Mouse (Mus musculus) MEL (cell line): ENCODE results near the gene Bex6. TPM values are rescaled to one million over a fixed set of nuclear protein-coding genes. Genes with fewer than 3 reads are reported as not detected.
A peak's percentile ranks its signal among the peaks of the same experiment; 100 is the strongest.

Experiments used
- DNase-seq: peaks from one replicate; pipeline ENCODE4 v3.0.0; 2011; ENCODE audit warnings: low read depth, low spot score
- H3K27ac ChIP-seq: 2 replicates; pipeline ENCODE4 v1.5.1; 2012; ENCODE audit warnings: low read depth, mild to moderate bottlenecking, control low read depth, low read length, moderate library complexity; ENCODE audit not compliant: control insufficient read depth
- H3K27me3 ChIP-seq, 2 experiments: fragments of 150-350 bp in 1 of 2; sonication (generic) in 1 of 2; 2 replicates each; pipeline ENCODE4 v1.6.1; 2012; ENCODE audit warnings: low read length in 2 of 2, mild to moderate bottlenecking in 2 of 2, improper control_type of control experiment in 1 of 2, moderate library complexity in 1 of 2; ENCODE audit not compliant: insufficient read depth in 2 of 2, control insufficient read depth in 1 of 2
- H3K36me3 ChIP-seq, 2 experiments: 2 replicates each; pipeline ENCODE4 v1.6.1; 2012 to 2014; ENCODE audit warnings: low read length in 2 of 2, improper control_type of control experiment in 1 of 2, inconsistent platforms in 1 of 2, mild to moderate bottlenecking in 1 of 2; ENCODE audit not compliant: insufficient read depth in 2 of 2, control insufficient read depth in 1 of 2
- H3K4me1 ChIP-seq, 2 experiments: fragments of 150-350 bp in 1 of 2; sonication (generic) in 1 of 2; 2 replicates each; pipeline ENCODE4 v1.6.1; 2012; ENCODE audit warnings: low read length in 2 of 2, improper control_type of control experiment in 1 of 2, mild to moderate bottlenecking in 1 of 2; ENCODE audit not compliant: insufficient read depth in 2 of 2, control insufficient read depth in 1 of 2
- H3K4me3 ChIP-seq, 2 experiments: fragments of 150-350 bp in 1 of 2; sonication (generic) in 1 of 2; 2 replicates each; pipeline ENCODE4 v1.5.1; 2012; ENCODE audit warnings: low read depth in 2 of 2, low read length in 2 of 2, mild to moderate bottlenecking in 2 of 2, moderate library complexity in 2 of 2, control low read depth in 1 of 2, improper control_type of control experiment in 1 of 2; ENCODE audit not compliant: control insufficient read depth in 1 of 2, insufficient read depth in 1 of 2
- H3K79me2 ChIP-seq: 2 replicates; pipeline ENCODE4 v1.6.1; 2012; ENCODE audit warnings: mild to moderate bottlenecking, low read length, moderate library complexity; ENCODE audit not compliant: control insufficient read depth, poor library complexity, insufficient read depth
- H3K9ac ChIP-seq: 2 replicates; pipeline ENCODE4 v1.6.1; 2012; ENCODE audit warnings: low read depth, mild to moderate bottlenecking, control low read depth, low read length, moderate library complexity; ENCODE audit not compliant: control insufficient read depth, poor library complexity, severe bottlenecking
- H3K9me3 ChIP-seq: fragments of 150-350 bp; sonication (generic); replicated peaks from 2 replicates; pipeline ENCODE4 v1.6.1; 2012; ENCODE audit warnings: mild to moderate bottlenecking, low read length, improper control_type of control experiment, moderate library complexity; ENCODE audit not compliant: insufficient read depth
- E2F4 ChIP-seq: IDR thresholded peaks from 2 replicates; pipeline ENCODE4 v1.6.1; 2011; ENCODE audit warnings: low read depth, low read length, improper control_type of control experiment, borderline replicate concordance
- EP300 ChIP-seq, 2 experiments: IDR thresholded peaks; 2 replicates each; pipeline ENCODE4 v1.6.1; 2011; ENCODE audit warnings: improper control_type of control experiment in 2 of 2, low read length in 2 of 2, low read depth in 1 of 2, mild to moderate bottlenecking in 1 of 2
- GABPA ChIP-seq: IDR thresholded peaks from 2 replicates; pipeline ENCODE4 v1.6.1; 2012; ENCODE audit warnings: low read depth, mild to moderate bottlenecking, inconsistent platforms, low read length, improper control_type of control experiment, moderate library complexity
- GATA1 ChIP-seq: IDR thresholded peaks from 2 replicates; pipeline ENCODE4 v1.6.1; 2011; ENCODE audit warnings: low read depth, low read length, improper control_type of control experiment
- JUND ChIP-seq: IDR thresholded peaks from 2 replicates; pipeline ENCODE4 v1.6.1; 2011; ENCODE audit warnings: low read depth, mild to moderate bottlenecking, improper control_type of control experiment, low read length
- MEF2A ChIP-seq: IDR thresholded peaks from 2 replicates; pipeline ENCODE4 v1.6.1; 2014; ENCODE audit warnings: low read depth, mild to moderate bottlenecking, inconsistent platforms, low read length, improper control_type of control experiment; ENCODE audit not compliant: poor library complexity, insufficient replicate concordance, severe bottlenecking; ENCODE audit errors: extremely low read depth
- NELFE ChIP-seq: IDR thresholded peaks from 2 replicates; pipeline ENCODE4 v1.6.1; 2011; ENCODE audit warnings: low read depth, low read length, improper control_type of control experiment
- POLR2AphosphoS2 ChIP-seq: IDR thresholded peaks from 2 replicates; pipeline ENCODE4 v1.6.1; 2011; ENCODE audit warnings: low read length, improper control_type of control experiment
- POLR2AphosphoS5 ChIP-seq: IDR thresholded peaks from 2 replicates; pipeline ENCODE4 v1.6.1; 2012; ENCODE audit warnings: low read depth, borderline replicate concordance, mild to moderate bottlenecking, inconsistent platforms, low read length, moderate library complexity, mixed read lengths
- RAD21 ChIP-seq: IDR thresholded peaks from 2 replicates; pipeline ENCODE4 v1.6.1; 2011; ENCODE audit warnings: mild to moderate bottlenecking, low read depth, low read length, improper control_type of control experiment
- SMC3 ChIP-seq: IDR thresholded peaks from 2 replicates; pipeline ENCODE4 v1.6.1; 2011; ENCODE audit warnings: low read depth, low read length, improper control_type of control experiment
- ZNF384 ChIP-seq: IDR thresholded peaks from 2 replicates; pipeline ENCODE4 v1.6.1; 2012; ENCODE audit warnings: low read depth, mild to moderate bottlenecking, inconsistent platforms, low read length, improper control_type of control experiment
- polyA plus RNA-seq, 2 experiments: library from polyadenylated mRNA; stranded (reverse) in 1 of 2; unstranded in 1 of 2; fragments of >175 nt in 1 of 2; fragments of >200 nt in 1 of 2; gene quantifications; 2 replicates each; pipeline versions ENCODE4 v1.2.1 to v1.2.4; 2012; ENCODE audit warnings: low replicate concordance in 2 of 2, low read depth in 1 of 2; ENCODE audit not compliant: insufficient read length in 2 of 2, insufficient read depth in 1 of 2, missing spikeins in 1 of 2
- total RNA-seq: library from RNA; depleted of rRNA; stranded (reverse); fragments of 300-350 nt; gene quantifications from 2 replicates; pipeline ENCODE4 v1.2.3, GENCODE M21; 2012

Gene Bex6
- total and polyA plus RNA-seq, 3 experiments: not detected

GRCm38 (mm10) chr16:32165281-32165821, 14.3 kb upstream of the Bex6 start, which contains the start of gene Nrros (continued):
- TF ChIP-seq MEF2A (no peak), EP300 (IDR thresholded peaks at IDR 0.05; ENCODE audit: low read depth in 1 of 2, low read length in 2 of 2) (peak; percentile 53 to 87; a peak in 3 of 4 replicates)
- TF ChIP-seq, all 39 proteins: peak for 25

- no peaks in the 10 kb centered on the region for H3K27me3 ChIP-seq
- H3K36me3 ChIP-seq: peaks cover 0 to 21% of the 10 kb centered on the region in 2 experiments; a peak in 2 of 4 replicates
- no peak for DNase-seq
- H3K9me3 ChIP-seq: no peaks in the 10 kb centered on the region
- peaks cover 6 to 20% of the 10 kb centered on the region in 2 experiments for H3K4me1 ChIP-seq
- H3K9ac ChIP-seq: no peak overlapping the region
- TF ChIP-seq GATA1 (no peak), ZNF384 (peak; percentile 76)
- no peak overlapping the region for H3K27ac ChIP-seq
- H3K4me3 ChIP-seq: no peak overlapping the region
- H3K79me2 ChIP-seq: peaks cover 23% of the 10 kb centered on the region
Observed at GRCm38 (mm10) chr16:32167819-32168545, 11.6 kb upstream of the Bex6 start.

GRCm38 (mm10) chr16:32171031-32171731, 8.4 kb upstream of the Bex6 start:
- Histone ChIP-seq H3K79me2 (no peaks in the 10 kb centered on the region), H3K4me1 (peaks cover 0 to 7% of the 10 kb centered on the region in 2 experiments; a peak in 2 of 4 replicates), H3K9me3 (no peaks in the 10 kb centered on the region), H3K9ac (no peak overlapping the region), H3K27ac (no peak overlapping the region), H3K36me3 (peaks cover 0 to 4% of the 10 kb centered on the region in 2 experiments; a peak in 2 of 4 replicates), H3K27me3 (no peaks in the 10 kb centered on the region), H3K4me3 (no peak overlapping the region)
- TF ChIP-seq SMC3: no peak
- TF ChIP-seq RAD21: no peak
- no peak for TF ChIP-seq E2F4
- TF ChIP-seq POLR2AphosphoS2: no peak
- no peak for TF ChIP-seq POLR2AphosphoS5
- TF ChIP-seq JUND: no peak
- TF ChIP-seq EP300 (IDR thresholded peaks at IDR 0.05; ENCODE audit: low read depth in 1 of 2, low read length in 2 of 2): no peak
- no peak for TF ChIP-seq NELFE
- TF ChIP-seq GABPA: no peak
- DNase-seq: no peak
